Mouse (Mus musculus) erythroblast, embryonic 14.5 days (primary cell): Measurements from ENCODE around the gene Fuca1.

Experiments used
- GATA1 ChIP-seq: IDR thresholded peaks from 2 replicates; pipeline ENCODE4 v1.6.1; 2012; ENCODE audit warnings: low read length, inconsistent platforms, mixed read lengths
- TAL1 ChIP-seq: IDR thresholded peaks from 3 replicates; pipeline ENCODE4 v1.6.1; 2012; ENCODE audit warnings: low read length, inconsistent platforms, mixed read lengths

DNA sequence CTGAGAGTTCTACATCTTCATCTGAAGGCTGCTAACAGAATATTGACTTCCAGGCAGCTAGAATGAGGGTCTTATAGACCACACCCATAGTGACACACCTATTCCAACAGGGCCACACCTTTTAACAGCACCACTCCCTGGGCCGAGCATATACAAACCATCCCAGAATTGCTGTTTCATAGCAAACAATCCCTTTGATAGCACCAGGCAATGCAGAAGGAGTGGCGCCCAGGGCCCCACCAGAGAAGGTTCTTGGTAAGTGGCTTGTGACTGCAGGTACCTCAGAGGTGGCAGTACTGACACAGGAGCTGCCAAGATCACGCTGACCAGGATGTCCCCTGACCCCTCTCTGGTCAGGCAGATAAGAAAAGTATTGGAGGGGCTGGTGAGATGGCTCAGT, 32.6 kb downstream of the Fuca1 start:
- TF ChIP-seq GATA1 = no peak
- TF ChIP-seq TAL1 = no peak
